9 mouse cellular contexts compared by ENCODE assay signal in genomic region chr7:36679866-36680458, GRCm38 (mm10). TPM values are rescaled to one million over a fixed set of nuclear protein-coding genes. Genes with fewer than 3 reads are reported as not detected.
A peak's percentile ranks its signal among the peaks of the same experiment; 100 is the strongest.
DNase-seq lines count a peak whose midpoint lies in the region; ATAC-seq and TF ChIP-seq lines count a peak whose summit lies in the region.
"Had no signal": no experiment of that assay in that cellular context is flagged by ENCODE, and none has a peak within 500 bp of the region (broad histone marks: within the 10 kb centered on the region; RNA-seq: fewer than 3 reads in every experiment).

No protein-coding gene starts in this region.

- TF ChIP-seq EP300 in lung, postnatal 0 days (IDR thresholded peaks at IDR 0.05), result no peak

- no peaks in the 10 kb centered on the region for H3K79me3 ChIP-seq in C2C12 (ENCODE audit: low read depth)

- ATAC-seq in common myeloid progenitor, adult 5-6 weeks (replicated peaks; ENCODE audit: low read depth, poor library complexity, severe bottlenecking), result peak; percentile 83
- ATAC-seq in heart, embryonic 14.5 days (ENCODE audit: insufficient number of reproducible peaks, insufficient read depth, low FRiP score, low read depth), result no peak
- peak; percentile 80 for ATAC-seq in lung, postnatal 0 days
- ATAC-seq in stomach, embryonic 16.5 days (ENCODE audit: insufficient read depth, low FRiP score), result no peak

- peak; percentile 64 for DNase-seq in lung, postnatal 0 days (ENCODE audit: low spot score)
- no peak for DNase-seq in urinary bladder, adult 2 months (ENCODE audit: low spot score)
- no peak for DNase-seq in thymus, postnatal 25 days
- DNase-seq in right cerebral cortex, postnatal 4 days, result no peak

- H3K27ac ChIP-seq in heart, embryonic 14.5 days (replicated peaks in 1 of 2; ENCODE audit: control insufficient read depth in 1 of 2, insufficient read depth in 1 of 2, low read depth in 2 of 2, low read length in 2 of 2), result no peak overlapping the region
- no peak overlapping the region for H3K27ac ChIP-seq in lung, postnatal 0 days (ENCODE audit: low read length)
- H3K27ac ChIP-seq in stomach, embryonic 16.5 days (ENCODE audit: low read length), result no peak overlapping the region
- H3K27ac ChIP-seq: liver, embryonic 15.5 days had no signal

- H3ac ChIP-seq in C2C12 (ENCODE audit: control insufficient read depth, insufficient read length, low read depth), result peak overlapping the region; percentile 19

- no peaks in the 10 kb centered on the region for H3K9me3 ChIP-seq in heart, embryonic 14.5 days (ENCODE audit: control insufficient read depth, low read length)
- no peaks in the 10 kb centered on the region for H3K9me3 ChIP-seq in lung, postnatal 0 days (ENCODE audit: low read length)
- no peaks in the 10 kb centered on the region for H3K9me3 ChIP-seq in stomach, embryonic 16.5 days (replicated peaks; ENCODE audit: control insufficient read depth, low read length)
- H3K9me3 ChIP-seq: liver, embryonic 15.5 days had no signal

- TF ChIP-seq CTCF in C2C12 (IDR thresholded peaks at IDR 0.05; ENCODE audit: control insufficient read depth, insufficient read depth, insufficient read length), result no peak
- TF ChIP-seq CTCF in lung, postnatal 0 days (IDR thresholded peaks at IDR 0.05), result no peak

- peaks cover 2 to 4% of the 10 kb centered on the region in 2 experiments; a peak in 2 of 4 replicates for H3K4me1 ChIP-seq in heart, embryonic 14.5 days (ENCODE audit: control insufficient read depth in 2 of 2, insufficient read depth in 2 of 2, low read length in 2 of 2)
- H3K4me1 ChIP-seq in lung, postnatal 0 days (ENCODE audit: insufficient read depth, low read depth, low read length), result no peaks in the 10 kb centered on the region
- H3K4me1 ChIP-seq in stomach, embryonic 16.5 days (ENCODE audit: control insufficient read depth, insufficient read depth, low read length), result peaks cover 5% of the 10 kb centered on the region; the same call in 1 of the 2 replicates
- H3K4me1 ChIP-seq: liver, embryonic 15.5 days had no signal

- H3K9ac ChIP-seq in heart, embryonic 14.5 days (ENCODE audit: low read length), result no peak overlapping the region
- no peak overlapping the region for H3K9ac ChIP-seq in lung, postnatal 0 days (replicated peaks; ENCODE audit: low read depth)
- 0 out of 2 replicates have a peak overlapping the region, but pooled peaks have one; percentile 21 for H3K9ac ChIP-seq in stomach, embryonic 16.5 days (ENCODE audit: low read length)
- H3K9ac ChIP-seq: liver, embryonic 15.5 days had no signal

- no peak overlapping the region for H3K4me3 ChIP-seq in C2C12 (ENCODE audit: insufficient read depth, poor library complexity, severe bottlenecking)
- peak overlapping the region; percentile 23 for H3K4me3 ChIP-seq in heart, embryonic 14.5 days (ENCODE audit: control insufficient read depth in 1 of 2, insufficient read depth in 1 of 2, low read depth in 1 of 2, low read length in 2 of 2)
- no peak overlapping the region for H3K4me3 ChIP-seq in lung, postnatal 0 days (ENCODE audit: low read depth, low read length)
- peak overlapping the region; percentile 22 for H3K4me3 ChIP-seq in stomach, embryonic 16.5 days (replicated peaks; ENCODE audit: low read length)
- H3K4me3 ChIP-seq: liver, embryonic 15.5 days had no signal

- WGBS in heart, embryonic 14.5 days, result under 1% methylated on average over 17 of the region's 18 CpGs
- WGBS in lung, postnatal 0 days, result 1% methylated on average over 18 of the region's 18 CpGs
- under 1% methylated on average over 17 of the region's 18 CpGs for WGBS in stomach, embryonic 16.5 days

- H3K4me2 ChIP-seq in heart, embryonic 14.5 days (ENCODE audit: low read length), result peak overlapping the region; percentile 54
- H3K4me2 ChIP-seq in lung, postnatal 0 days (replicated peaks; ENCODE audit: low read depth, low read length), result 0 out of 2 replicates have a peak overlapping the region, but pooled peaks have one; percentile 25
- H3K4me2 ChIP-seq in stomach, embryonic 16.5 days (ENCODE audit: low read depth, low read length), result peak overlapping the region; percentile 49
- H3K4me2 ChIP-seq: liver, embryonic 15.5 days had no signal

- H3K36me3 ChIP-seq in C2C12 (ENCODE audit: control insufficient read depth, insufficient read depth), result no peaks in the 10 kb centered on the region
- H3K36me3 ChIP-seq in heart, embryonic 14.5 days (ENCODE audit: control insufficient read depth, insufficient read depth, low read length), result no peaks in the 10 kb centered on the region
- H3K36me3 ChIP-seq in lung, postnatal 0 days (ENCODE audit: insufficient read depth, low read length), result no peaks in the 10 kb centered on the region
- no peaks in the 10 kb centered on the region for H3K36me3 ChIP-seq in stomach, embryonic 16.5 days (ENCODE audit: control insufficient read depth, insufficient read depth, low read length)
- H3K36me3 ChIP-seq: liver, embryonic 15.5 days had no signal

- no peaks in the 10 kb centered on the region for H3K79me2 ChIP-seq in C2C12 (ENCODE audit: control insufficient read depth, insufficient read depth)

- H3K27me3 ChIP-seq in C2C12 (ENCODE audit: control insufficient read depth, insufficient read depth, insufficient read length), result no peaks in the 10 kb centered on the region
- H3K27me3 ChIP-seq in heart, embryonic 14.5 days (ENCODE audit: control insufficient read depth, insufficient read depth, low read length), result peaks cover 42% of the 10 kb centered on the region
- peaks cover 8% of the 10 kb centered on the region; the same call in 1 of the 2 replicates for H3K27me3 ChIP-seq in lung, postnatal 0 days (replicated peaks; ENCODE audit: insufficient read depth, low read length)
- peaks cover 11% of the 10 kb centered on the region for H3K27me3 ChIP-seq in stomach, embryonic 16.5 days (ENCODE audit: control insufficient read depth, insufficient read depth, low read length)

TF ChIP-seq in C2C12, 6 proteins besides CTCF, POLR2A, EP300 and RAD21:
- TF ChIP-seq USF1 (IDR thresholded peaks at IDR 0.05; ENCODE audit: low read depth) (no peak), MYOG (IDR thresholded peaks at IDR 0.05; ENCODE audit: control insufficient read depth, extremely low read depth, insufficient read length) (no peak), MAX (IDR thresholded peaks at IDR 0.05) (no peak), CEBPB (IDR thresholded peaks at IDR 0.05; ENCODE audit: low read depth) (no peak), MYOD1 (IDR thresholded peaks at IDR 0.05; ENCODE audit: control insufficient read depth, insufficient read length, low read depth) (no peak), FOSL1 (IDR thresholded peaks at IDR 0.05; ENCODE audit: insufficient read depth, low read length, poor library complexity, severe bottlenecking) (no peak)

RNA-seq across cellular contexts. Expression of gene Tshz3, which starts 18.0 kb away (rescaled TPM):
- 8.5 TPM for polyA plus RNA-seq in C2C12 (2012; fragmentation: generic; extraction: Trizol)
- 0.14 and 0.58 TPM in 2 replicates for total RNA-seq in common myeloid progenitor, adult 5-6 weeks (2017)
- 1.7 and 2.7 TPM in 2 replicates for polyA plus RNA-seq in heart, embryonic 14.5 days (2014; fragmentation: Nextera tagmentation; extraction: Ambion mirVana)
- 4.1 and 5.8 TPM in 2 replicates for polyA plus RNA-seq in lung, postnatal 0 days (2015; fragmentation: Nextera tagmentation; extraction: Ambion mirVana)
- polyA plus RNA-seq in stomach, embryonic 16.5 days (2015; fragmentation: Nextera tagmentation; extraction: Ambion mirVana), result 11.8 and 15.0 TPM in 2 replicates
- polyA plus RNA-seq in urinary bladder, adult 2 months (2012; rRNA removed), result 22.7 and 34.0 TPM in 2 replicates

Comparison
In these comparisons a context has a peak if more than half of its experiments do, and no peak if none do; other contexts are left out.
1. H3K4me3 ChIP-seq: peak in heart, embryonic 14.5 days (2 of 2) and stomach, embryonic 16.5 days (single experiment); none in C2C12 (single experiment) and lung, postnatal 0 days (single experiment).
2. ATAC-seq: peak in common myeloid progenitor, adult 5-6 weeks (single experiment) and lung, postnatal 0 days (single experiment); none in heart, embryonic 14.5 days (single experiment) and stomach, embryonic 16.5 days (single experiment).
3. Peak in every context shown above with its lines, with median percentiles within 50 percentile points of each other: H3K4me2 ChIP-seq.